Mouse (Mus musculus) ES-Bruce4 (cell line): ENCODE results near the gene 4930590J08Rik. TPM values are rescaled to one million over a fixed set of nuclear protein-coding genes. Genes with fewer than 3 reads are reported as not detected.

Source experiments
- H3K27ac ChIP-seq: 2 replicates; pipeline ENCODE4 v1.5.1; 2012; ENCODE audit warnings: low read length, inconsistent platforms; ENCODE audit not compliant: insufficient read depth
- H3K27me3 ChIP-seq: 2 replicates; pipeline ENCODE4 v1.6.1; 2012; ENCODE audit warnings: mild to moderate bottlenecking, low read length, inconsistent platforms; ENCODE audit not compliant: control insufficient read depth, poor library complexity, insufficient read depth, severe bottlenecking
- H3K36me3 ChIP-seq: 2 replicates; pipeline ENCODE4 v1.6.1; 2012; ENCODE audit warnings: inconsistent platforms, mild to moderate bottlenecking, low read length, moderate library complexity; ENCODE audit not compliant: control insufficient read depth, poor library complexity, insufficient read depth, severe bottlenecking
- H3K4me1 ChIP-seq: one replicate; pipeline ENCODE4 v1.8.1; 2011; ENCODE audit warnings: low read length; ENCODE audit not compliant: control insufficient read depth, insufficient read depth
- H3K4me3 ChIP-seq: 2 replicates; pipeline ENCODE4 v1.5.1; 2011; ENCODE audit warnings: low read depth, mild to moderate bottlenecking, low read length
- H3K9ac ChIP-seq: 2 replicates; pipeline ENCODE4 v1.6.1; 2012; ENCODE audit warnings: low read depth, mild to moderate bottlenecking, inconsistent platforms; ENCODE audit not compliant: poor library complexity, severe bottlenecking
- H3K9me3 ChIP-seq: replicated peaks from 2 replicates; pipeline ENCODE4 v1.6.1; 2012; ENCODE audit warnings: mild to moderate bottlenecking, low read length, inconsistent platforms; ENCODE audit not compliant: control insufficient read depth, poor library complexity, insufficient read depth, severe bottlenecking
- CTCF ChIP-seq: IDR thresholded peaks from one replicate; pipeline ENCODE4 v1.8.1; 2011; ENCODE audit warnings: low read depth, low read length
- EP300 ChIP-seq: IDR thresholded peaks from 2 replicates; pipeline ENCODE4 v1.6.1; 2011; ENCODE audit warnings: low read depth, low read length; ENCODE audit not compliant: insufficient read depth
- POLR2A ChIP-seq: IDR thresholded peaks from one replicate; pipeline ENCODE4 v1.8.1; 2011; ENCODE audit warnings: low read length; ENCODE audit not compliant: insufficient read depth
- polyA plus RNA-seq: library from polyadenylated mRNA; stranded (reverse); fragments of >200 nt; gene quantifications from 2 replicates; pipeline ENCODE4 v1.2.4, GENCODE M21; 2011; ENCODE audit warnings: low read depth; ENCODE audit not compliant: missing spikeins, insufficient read depth, insufficient read length

4930590J08Rik gene
- polyA plus RNA-seq, 1 experiment = 0.73 TPM

DNA sequence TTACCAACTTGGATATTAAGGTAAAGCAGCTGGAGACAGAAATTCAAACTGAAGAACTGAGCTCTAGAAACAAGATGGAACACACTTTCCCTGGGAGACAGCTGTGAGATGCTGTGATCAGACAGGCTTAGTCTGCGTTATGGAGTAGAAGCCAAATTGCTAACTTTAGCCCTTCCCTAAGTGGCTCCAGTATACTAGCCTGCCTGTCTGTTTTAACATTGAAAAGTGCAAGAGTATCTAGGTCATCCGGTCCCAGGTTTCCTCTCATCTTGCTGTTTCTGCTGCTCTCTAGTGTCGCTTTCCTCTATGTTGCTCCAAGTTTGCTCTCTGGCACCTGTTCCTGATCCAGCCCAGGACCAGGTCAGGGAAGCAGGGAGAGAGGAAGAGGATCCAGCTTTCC lies 5.8 kb upstream of the 4930590J08Rik start:
- no peak overlapping the region for H3K9ac ChIP-seq
- TF ChIP-seq POLR2A (no peak), EP300 (no peak), CTCF (no peak)
- H3K27me3 ChIP-seq = no peaks in the 10 kb centered on the region
- H3K9me3 ChIP-seq = no peaks in the 10 kb centered on the region
- no peak overlapping the region for H3K4me3 ChIP-seq
- no peaks in the 10 kb centered on the region for H3K4me1 ChIP-seq
- H3K27ac ChIP-seq = no peak overlapping the region
- H3K36me3 ChIP-seq = peaks cover 31% of the 10 kb centered on the region

DNA sequence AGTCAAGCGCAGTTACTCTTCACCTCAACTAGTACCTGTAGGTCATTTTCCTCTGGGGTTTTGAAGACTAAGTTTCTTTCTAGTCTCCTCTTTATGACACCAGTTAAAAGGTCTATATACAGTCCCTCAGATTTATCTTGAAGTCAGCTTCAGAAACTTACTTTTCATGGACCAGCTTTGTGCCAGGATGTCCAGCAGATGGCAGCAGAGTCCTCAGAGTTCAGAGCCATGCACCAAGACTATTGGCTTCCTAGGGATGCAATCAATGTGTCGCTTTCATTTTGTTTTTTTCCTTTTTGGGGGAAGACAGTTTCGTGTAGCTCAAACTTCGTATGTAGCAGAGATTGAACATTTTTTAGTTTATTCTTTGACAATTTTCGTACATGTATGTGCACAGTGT lies 1.1 kb upstream of the 4930590J08Rik start:
- no peaks in the 10 kb centered on the region for H3K27me3 ChIP-seq

GRCm38 (mm10) chr6:91914011-91914410 lies 11.4 kb downstream of the 4930590J08Rik start:
- no peak overlapping the region for H3K9ac ChIP-seq
- H3K9me3 ChIP-seq = no peaks in the 10 kb centered on the region
- no peaks in the 10 kb centered on the region for H3K4me1 ChIP-seq
- TF ChIP-seq CTCF (no peak), EP300 (no peak), POLR2A (no peak)
- H3K27ac ChIP-seq = no peak overlapping the region
- H3K4me3 ChIP-seq = no peak overlapping the region
- H3K36me3 ChIP-seq = no peaks in the 10 kb centered on the region
- H3K27me3 ChIP-seq = no peaks in the 10 kb centered on the region

More for the DNA sequence above, 1.1 kb upstream of the 4930590J08Rik start:
- TF ChIP-seq CTCF (peak; percentile 79), POLR2A (no peak), EP300 (no peak)
- H3K27ac ChIP-seq = no peak overlapping the region
- no peak overlapping the region for H3K9ac ChIP-seq
- peaks cover 18% of the 10 kb centered on the region for H3K36me3 ChIP-seq
- H3K9me3 ChIP-seq = no peaks in the 10 kb centered on the region
- no peaks in the 10 kb centered on the region for H3K4me1 ChIP-seq
- H3K4me3 ChIP-seq = no peak overlapping the region

DNA sequence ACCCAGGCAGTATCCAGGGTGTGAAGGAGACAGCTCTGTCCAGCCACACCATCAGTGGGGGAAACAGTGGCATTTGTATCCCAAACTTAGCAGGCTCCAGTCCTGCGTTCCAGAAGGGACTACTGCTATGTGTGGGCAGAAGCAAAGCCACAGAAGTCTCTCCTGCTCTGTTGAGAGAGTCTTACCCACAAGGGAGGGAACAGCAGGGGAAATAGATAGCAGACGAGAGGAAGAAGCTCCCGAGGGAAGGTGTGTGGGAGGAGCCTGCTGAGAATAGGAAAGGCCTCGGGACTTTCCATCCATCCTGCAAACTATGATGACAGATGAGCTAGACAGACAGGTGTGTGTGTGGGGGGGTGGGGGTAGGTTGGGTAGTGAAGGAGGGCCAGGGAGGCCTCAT lies 14.7 kb downstream of the 4930590J08Rik start:
- TF ChIP-seq CTCF (no peak), POLR2A (no peak)
- H3K9ac ChIP-seq = no peak overlapping the region
- no peak overlapping the region for H3K27ac ChIP-seq
- no peaks in the 10 kb centered on the region for H3K27me3 ChIP-seq
- no peaks in the 10 kb centered on the region for H3K36me3 ChIP-seq
- H3K9me3 ChIP-seq = no peaks in the 10 kb centered on the region
- H3K4me1 ChIP-seq = no peaks in the 10 kb centered on the region
- H3K4me3 ChIP-seq = no peak overlapping the region

- Histone ChIP-seq H3K27me3 (no peaks in the 10 kb centered on the region), H3K36me3 (no peaks in the 10 kb centered on the region), H3K4me3 (no peak overlapping the region), H3K9ac (no peak overlapping the region), H3K4me1 (no peaks in the 10 kb centered on the region), H3K9me3 (no peaks in the 10 kb centered on the region), H3K27ac (no peak overlapping the region)
- no peak for TF ChIP-seq POLR2A
- no peak for TF ChIP-seq CTCF
- TF ChIP-seq EP300 = no peak
Observed at GRCm38 (mm10) chr6:91917716-91918115, 15.1 kb downstream of the 4930590J08Rik start.

DNA sequence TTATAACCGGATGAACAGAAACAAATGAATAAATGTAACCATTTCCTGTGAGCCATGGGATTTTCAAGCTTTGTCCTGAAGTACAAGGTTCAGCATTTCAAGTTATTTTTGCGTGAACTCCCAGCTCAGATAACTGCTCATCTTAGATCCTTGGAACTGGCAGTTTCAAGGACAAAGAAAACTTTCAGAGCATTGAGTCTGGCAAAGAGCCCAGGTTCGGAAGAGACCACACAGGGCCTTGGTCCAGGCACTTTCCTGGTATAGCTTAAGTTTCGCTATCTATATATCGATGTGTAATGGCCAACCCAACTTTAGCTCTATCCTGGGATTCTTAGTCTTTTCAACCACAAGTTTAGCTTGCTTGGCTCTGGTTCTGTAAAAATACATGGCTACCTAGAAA lies 28.6 kb downstream of the 4930590J08Rik start:
- no peaks in the 10 kb centered on the region for H3K9me3 ChIP-seq
- H3K36me3 ChIP-seq = no peaks in the 10 kb centered on the region
- no peak overlapping the region for H3K9ac ChIP-seq
- no peaks in the 10 kb centered on the region for H3K27me3 ChIP-seq
- TF ChIP-seq CTCF = no peak
- TF ChIP-seq POLR2A = no peak
- TF ChIP-seq EP300 = no peak
- no peaks in the 10 kb centered on the region for H3K4me1 ChIP-seq
- H3K27ac ChIP-seq = no peak overlapping the region
- H3K4me3 ChIP-seq = no peak overlapping the region
